Mouse (Mus musculus): ENCODE measurements around the gene Olfr1224-ps1. TPM values are rescaled to one million over a fixed set of nuclear protein-coding genes. Genes with fewer than 3 reads are reported as not detected.
"Not testable (repeated sequence)": the region's sequence is repeated elsewhere in the genome, so short reads cannot be mapped to it uniquely, and the experiment has no call there.

Gene Olfr1224-ps1
- polyA plus RNA-seq (2015; fragmentation: Nextera tagmentation; extraction: Ambion mirVana) = not detected in 2 replicates

- not testable (repeated sequence) for H3K27ac ChIP-seq; H3K27me3 ChIP-seq; H3K4me3 ChIP-seq; ATAC-seq (ENCODE audit: insufficient number of reproducible peaks, insufficient read depth, low FRiP score, low TSS enrichment, low read depth); H3K4me2 ChIP-seq; H3K9me3 ChIP-seq; H3K4me1 ChIP-seq; H3K36me3 ChIP-seq; H3K9ac ChIP-seq
- 93% methylated on average over 8 of the region's 8 CpGs for WGBS
Observed at GRCm38 (mm10) chr2:89163991-89164390, at the start of gene Olfr1224-ps1. Olfr1224-ps1 (minus strand) TSS chr2:89164091.

DNA sequence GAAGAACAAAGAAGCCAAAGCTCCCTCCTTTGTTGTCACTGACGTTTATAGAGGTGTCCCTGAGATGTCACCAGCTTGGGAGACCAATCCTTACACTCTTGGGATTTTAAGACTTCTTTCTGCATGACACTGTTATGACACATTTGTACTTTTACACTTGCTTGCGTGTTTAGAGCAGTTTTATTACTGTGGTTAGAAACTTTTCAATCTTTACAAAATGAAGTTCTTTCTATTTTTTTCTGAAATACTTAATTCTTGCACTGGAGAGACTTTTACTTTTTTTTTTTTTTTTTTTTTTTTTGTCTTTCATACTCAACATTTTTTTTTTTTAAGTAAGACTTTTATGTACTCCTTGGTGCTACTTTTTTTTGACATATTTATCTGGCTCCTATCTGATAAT, 36.1 kb upstream of the Olfr1224-ps1 start, which contains the start of gene Olfr1226:
Olfr1226 (minus strand) TSS at position 101 of the 400 bp plus-strand sequence.
- no peak for ATAC-seq (ENCODE audit: insufficient number of reproducible peaks, insufficient read depth, low FRiP score, low TSS enrichment, low read depth)
- H3K27me3 ChIP-seq = no peaks in the 10 kb centered on the region

GRCm38 (mm10) chr2:89196325-89196982, 32.6 kb upstream of the Olfr1224-ps1 start:
- Histone ChIP-seq H3K9me3 (no peaks in the 10 kb centered on the region), H3K4me1 (no peaks in the 10 kb centered on the region), H3K4me3 (no peak overlapping the region), H3K4me2 (no peak overlapping the region), H3K27me3 (no peaks in the 10 kb centered on the region), H3K27ac (no peak overlapping the region), H3K9ac (no peak overlapping the region), H3K36me3 (no peaks in the 10 kb centered on the region)
- ATAC-seq (ENCODE audit: insufficient number of reproducible peaks, insufficient read depth, low FRiP score, low TSS enrichment, low read depth) = no peak
- 76% methylated on average over 3 of the region's 3 CpGs for WGBS

More for the DNA sequence above, 36.1 kb upstream of the Olfr1224-ps1 start, which contains the start of gene Olfr1226:
- no peak within 1 kb of the TSS for H3K27ac ChIP-seq
- no peak within 1 kb of the TSS for H3K4me2 ChIP-seq
- H3K9me3 ChIP-seq = no peaks in the 10 kb centered on the region
- H3K36me3 ChIP-seq = no peaks in the 10 kb centered on the region
- no peak within 1 kb of the TSS for H3K4me3 ChIP-seq
- 66% methylated on average over 2 of the region's 2 CpGs for WGBS
- no peaks in the 10 kb centered on the region for H3K4me1 ChIP-seq
- no peak within 1 kb of the TSS for H3K9ac ChIP-seq

- Histone ChIP-seq H3K27ac (no peak within 1 kb of the TSS), H3K36me3 (no peaks in the 10 kb centered on the region), H3K4me1 (no peaks in the 10 kb centered on the region), H3K4me2 (no peak within 1 kb of the TSS), H3K9me3 (no peaks in the 10 kb centered on the region), H3K9ac (no peak within 1 kb of the TSS), H3K4me3 (no peak within 1 kb of the TSS), H3K27me3 (no peaks in the 10 kb centered on the region)
- ATAC-seq (ENCODE audit: insufficient number of reproducible peaks, insufficient read depth, low FRiP score, low TSS enrichment, low read depth) = no peak
- WGBS = 83% methylated on average over 1 of the region's 1 CpGs
Observed at GRCm38 (mm10) chr2:89174569-89174968, 10.7 kb upstream of the Olfr1224-ps1 start, which contains the start of gene Olfr1225. Olfr1225 (minus strand) TSS chr2:89174669.

DNA sequence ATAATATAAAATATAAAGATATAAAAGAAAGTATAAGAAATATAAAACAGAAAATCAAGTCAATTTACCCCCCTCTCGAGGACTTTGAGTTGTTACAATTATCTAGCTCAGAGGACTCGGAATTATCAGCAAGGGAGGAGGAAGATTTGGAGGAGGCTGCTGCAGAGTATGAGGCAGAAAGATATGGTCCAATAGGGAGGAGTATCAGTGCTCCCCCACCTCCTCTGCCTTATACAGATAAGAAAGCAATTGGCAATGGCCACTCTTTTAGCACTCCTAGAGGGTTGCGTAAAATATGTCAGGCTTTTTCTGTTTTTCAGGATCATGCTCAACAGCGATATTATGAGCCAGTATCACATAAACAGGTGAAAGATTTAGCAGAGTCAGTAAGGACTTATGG, 820 bp upstream of the Olfr1224-ps1 start:
- H3K4me3 ChIP-seq; H3K4me1 ChIP-seq; H3K4me2 ChIP-seq; H3K27ac ChIP-seq; H3K9me3 ChIP-seq; ATAC-seq (ENCODE audit: insufficient number of reproducible peaks, insufficient read depth, low FRiP score, low TSS enrichment, low read depth); H3K9ac ChIP-seq; H3K27me3 ChIP-seq; H3K36me3 ChIP-seq: not testable (repeated sequence)
- 85% methylated on average over 4 of the region's 4 CpGs for WGBS

DNA sequence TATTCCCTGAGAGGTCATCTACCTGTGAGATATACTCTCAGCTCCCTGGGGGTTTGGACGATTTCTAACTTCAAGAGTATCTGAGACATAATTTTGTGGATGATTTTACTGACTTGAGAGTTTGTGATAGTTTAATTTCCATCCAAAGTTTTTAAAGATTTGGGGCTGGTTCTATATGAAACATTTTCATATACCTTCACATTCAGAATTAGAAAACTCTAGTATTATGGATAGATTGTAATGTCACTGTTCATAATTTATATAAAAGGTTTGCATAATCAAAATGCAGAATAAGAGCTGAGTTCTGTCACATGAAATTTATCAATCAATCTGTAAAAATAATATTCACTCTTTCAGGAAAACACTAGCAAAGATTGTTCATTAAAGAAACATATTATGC, 12.4 kb downstream of the Olfr1224-ps1 start, which contains the start of gene Olfr1223:
Olfr1223 (minus strand) TSS at position 101 of the 400 bp plus-strand sequence.
- Histone ChIP-seq H3K27me3 (no peaks in the 10 kb centered on the region), H3K27ac (no peak within 1 kb of the TSS), H3K4me2 (no peak within 1 kb of the TSS), H3K36me3 (no peaks in the 10 kb centered on the region), H3K9ac (no peak within 1 kb of the TSS), H3K9me3 (no peaks in the 10 kb centered on the region), H3K4me1 (no peaks in the 10 kb centered on the region), H3K4me3 (no peak within 1 kb of the TSS)
- ATAC-seq (ENCODE audit: insufficient number of reproducible peaks, insufficient read depth, low FRiP score, low TSS enrichment, low read depth) = no peak
- WGBS = 70% methylated on average over 1 of the region's 1 CpGs

DNA sequence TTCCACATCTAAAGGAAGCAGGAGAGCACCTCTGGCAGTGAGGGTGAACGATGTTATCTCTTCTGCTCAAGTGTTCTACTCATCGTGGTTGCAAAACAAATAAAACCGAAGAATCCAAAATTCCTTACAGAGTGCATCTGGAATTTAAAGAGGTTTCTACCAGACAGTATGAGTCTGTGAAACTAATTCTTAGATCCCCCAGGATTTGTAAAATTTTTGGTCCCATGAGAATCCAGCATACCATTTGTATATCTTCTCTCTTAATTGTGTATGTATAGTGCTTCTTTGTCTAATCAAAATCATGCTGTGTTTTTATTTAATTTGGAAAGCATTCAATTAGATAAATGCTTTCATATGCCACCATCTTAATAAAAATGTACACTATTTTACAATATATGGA, 30.9 kb downstream of the Olfr1224-ps1 start, which contains the start of gene Olfr1222:
Olfr1222 (minus strand) TSS at position 101 of the 400 bp plus-strand sequence.
- H3K27ac ChIP-seq = no peak within 1 kb of the TSS
- no peaks in the 10 kb centered on the region for H3K9me3 ChIP-seq
- no peak within 1 kb of the TSS for H3K9ac ChIP-seq
- H3K4me3 ChIP-seq = no peak within 1 kb of the TSS
- 71% methylated on average over 3 of the region's 3 CpGs for WGBS
- no peak within 1 kb of the TSS for H3K4me2 ChIP-seq
- no peak for ATAC-seq (ENCODE audit: insufficient number of reproducible peaks, insufficient read depth, low FRiP score, low TSS enrichment, low read depth)
- no peaks in the 10 kb centered on the region for H3K27me3 ChIP-seq
- no peaks in the 10 kb centered on the region for H3K4me1 ChIP-seq
- H3K36me3 ChIP-seq = no peaks in the 10 kb centered on the region

DNA sequence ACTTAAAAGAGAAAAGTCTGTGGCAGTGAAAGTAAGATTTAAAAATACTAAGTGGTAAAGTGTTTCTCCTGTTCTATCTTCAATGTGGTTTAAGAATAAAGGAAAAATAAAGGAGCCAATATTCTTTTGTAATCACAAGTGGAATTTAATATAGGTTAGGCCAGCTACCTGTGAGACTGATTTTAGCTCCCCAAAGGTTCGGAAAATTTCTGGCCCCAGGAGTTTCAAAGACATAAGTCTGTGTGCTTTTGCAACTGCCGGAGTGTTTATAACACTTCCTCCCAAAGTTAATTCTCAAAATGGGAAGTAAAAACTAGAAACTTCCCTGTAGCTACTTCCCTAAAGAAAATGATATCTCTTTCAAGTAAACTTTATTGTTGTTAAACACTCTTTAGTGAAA, 46.7 kb downstream of the Olfr1224-ps1 start, which contains the start of gene Olfr1221:
Olfr1221 (minus strand) TSS at position 101 of the 400 bp plus-strand sequence.
- Histone ChIP-seq H3K27ac (no peak within 1 kb of the TSS), H3K36me3 (no peaks in the 10 kb centered on the region), H3K9ac (no peak within 1 kb of the TSS), H3K4me1 (no peaks in the 10 kb centered on the region), H3K9me3 (no peaks in the 10 kb centered on the region), H3K4me3 (no peak within 1 kb of the TSS), H3K4me2 (no peak within 1 kb of the TSS), H3K27me3 (no peaks in the 10 kb centered on the region)
- 85% methylated on average over 2 of the region's 2 CpGs for WGBS
- ATAC-seq (ENCODE audit: insufficient number of reproducible peaks, insufficient read depth, low FRiP score, low TSS enrichment, low read depth) = no peak

DNA sequence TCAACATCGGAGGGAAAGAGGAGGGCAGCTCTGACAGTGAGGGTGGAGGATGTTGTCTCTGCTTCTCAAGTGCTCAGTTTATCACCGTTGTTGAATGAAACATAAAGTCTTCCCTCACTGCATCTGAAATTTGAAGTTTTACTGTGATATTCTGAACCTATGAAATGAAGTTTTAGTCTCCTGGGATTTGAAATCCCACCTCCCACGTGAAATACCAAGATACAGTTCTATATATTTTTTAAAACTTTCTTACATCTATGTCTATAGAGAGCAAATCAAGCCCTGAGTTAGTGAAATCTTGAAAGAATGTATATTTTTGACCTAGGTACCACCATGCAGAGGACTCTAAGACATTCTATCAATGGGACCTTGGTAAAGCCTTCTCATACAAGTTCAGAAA, 57.2 kb downstream of the Olfr1224-ps1 start, which contains the start of gene Olfr1220:
Olfr1220 (minus strand) TSS at position 101 of the 400 bp plus-strand sequence.
- no peak for ATAC-seq (ENCODE audit: insufficient number of reproducible peaks, insufficient read depth, low FRiP score, low TSS enrichment, low read depth)

DNA sequence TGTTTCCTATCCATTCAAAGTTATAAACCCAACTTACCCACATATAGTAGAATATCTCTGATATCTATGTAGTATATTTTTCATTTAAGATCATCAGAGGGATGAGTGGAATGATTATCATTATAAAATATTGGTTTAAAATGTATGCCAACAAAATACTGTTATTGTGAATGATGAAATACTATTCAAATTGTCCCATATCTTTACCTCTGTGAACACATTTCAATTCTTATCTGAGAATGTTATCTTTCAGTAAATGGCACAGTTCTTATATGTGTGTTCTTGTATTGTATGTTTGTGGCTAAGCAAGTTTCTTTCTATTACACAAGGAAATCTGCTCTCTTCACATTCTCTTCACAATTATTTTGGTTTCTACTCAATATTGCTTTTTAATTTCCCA, 58.2 kb downstream of the Olfr1224-ps1 start:
- no peak overlapping the region for H3K27ac ChIP-seq
- no peak overlapping the region for H3K9ac ChIP-seq
- H3K4me1 ChIP-seq = no peaks in the 10 kb centered on the region
- H3K9me3 ChIP-seq = no peaks in the 10 kb centered on the region
- H3K4me2 ChIP-seq = no peak overlapping the region
- H3K36me3 ChIP-seq = no peaks in the 10 kb centered on the region
- H3K4me3 ChIP-seq = no peak overlapping the region
- H3K27me3 ChIP-seq = no peaks in the 10 kb centered on the region
- no peak for ATAC-seq (ENCODE audit: insufficient number of reproducible peaks, insufficient read depth, low FRiP score, low TSS enrichment, low read depth)

More for the DNA sequence above, 57.2 kb downstream of the Olfr1224-ps1 start, which contains the start of gene Olfr1220:
- Histone ChIP-seq H3K9ac (no peak within 1 kb of the TSS), H3K4me2 (no peak within 1 kb of the TSS), H3K36me3 (no peaks in the 10 kb centered on the region), H3K4me3 (no peak within 1 kb of the TSS), H3K9me3 (no peaks in the 10 kb centered on the region), H3K27me3 (no peaks in the 10 kb centered on the region), H3K4me1 (no peaks in the 10 kb centered on the region), H3K27ac (no peak within 1 kb of the TSS)
- 75% methylated on average over 3 of the region's 3 CpGs for WGBS

All from embryonic facial prominence, embryonic 13.5 days (tissue).